Mouse (Mus musculus): Measurements from ENCODE around the gene Hipk2. TPM values are rescaled to one million over a fixed set of nuclear protein-coding genes. Genes with fewer than 3 reads are reported as not detected.

Gene Hipk2
- 42.6 and 43.2 TPM in 2 replicates for polyA plus RNA-seq (2012; rRNA removed; ENCODE audit: low replicate concordance)

DNA sequence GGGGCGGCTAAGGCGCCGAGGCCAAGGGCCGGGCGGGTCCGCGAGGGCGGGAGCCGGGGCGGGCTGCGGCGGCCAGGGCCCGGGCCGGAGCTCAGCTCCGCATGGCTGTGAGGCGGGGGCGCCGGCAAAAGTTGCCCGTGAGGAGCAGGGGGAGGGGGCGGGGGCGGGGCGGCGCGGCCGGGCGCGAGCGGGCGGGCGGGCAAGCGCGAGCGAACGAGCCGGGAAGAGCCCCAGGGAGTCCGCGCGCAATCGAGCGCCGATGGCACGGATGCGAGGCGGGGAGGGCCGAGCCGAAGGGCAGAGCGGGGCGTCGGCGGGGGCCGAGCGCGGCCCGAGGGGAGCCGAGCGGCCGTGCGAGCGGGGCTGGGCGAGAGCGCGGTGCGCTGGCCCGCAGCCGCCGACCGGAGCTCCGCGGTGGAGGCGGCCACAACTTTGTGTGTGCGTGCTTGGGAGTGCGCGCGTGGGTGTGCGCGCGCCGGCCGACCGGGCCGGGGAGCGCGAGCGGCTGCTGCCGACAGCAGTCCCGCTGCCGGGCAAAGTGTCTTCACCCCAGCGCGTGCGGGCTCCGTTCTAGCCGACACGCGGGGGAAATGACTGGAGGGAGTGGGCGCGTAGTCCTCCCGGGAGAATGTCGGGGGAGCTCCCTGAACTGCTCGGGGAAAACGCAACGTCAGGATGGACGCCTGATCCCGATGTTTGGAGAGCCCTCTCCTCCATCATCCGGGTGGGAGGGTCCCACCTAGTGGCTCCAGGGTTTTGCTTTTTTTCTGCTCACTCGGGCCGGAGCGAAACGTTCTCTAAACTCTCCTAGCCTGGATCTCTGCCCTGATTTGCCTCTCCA lies at the start of gene Hipk2:
Gene Hipk2 (minus strand): TSS at position 95 of the 841 bp plus-strand sequence.

GRCm38 (mm10) chr6:38875258-38876070 lies 501 bp downstream of the Hipk2 start, which contains the start of gene Tbxas1:
Tbxas1 (plus strand) TSS chr6:38875404.

GRCm38 (mm10) chr6:38662714-38663615 lies 213.0 kb downstream of the Hipk2 start, which contains the start of gene Clec2l:
Clec2l (plus strand) TSS chr6:38663069.

Other genes with a start within 250 kb of the Hipk2 start
- 0.34 and 0.53 TPM in 2 replicates for gene Klrg2, start 238.9 kb downstream of the Hipk2 start, polyA plus RNA-seq (2012; rRNA removed; ENCODE audit: low replicate concordance)
- gene Clec2l, start 213.1 kb downstream of the Hipk2 start, polyA plus RNA-seq (2012; rRNA removed; ENCODE audit: low replicate concordance), result 0.30 and 0.63 TPM in 2 replicates
- gene Tbxas1, start 761 bp downstream of the Hipk2 start, polyA plus RNA-seq (2012; rRNA removed; ENCODE audit: low replicate concordance), result 1.5 and 1.8 TPM in 2 replicates
- gene Parp12, start 242.2 kb upstream of the Hipk2 start, polyA plus RNA-seq (2012; rRNA removed; ENCODE audit: low replicate concordance), result 23.7 and 64.2 TPM in 2 replicates